Mouse (Mus musculus): ENCODE data around the gene Mpl. TPM values are rescaled to one million over a fixed set of nuclear protein-coding genes. Genes with fewer than 3 reads are reported as not detected.

Mpl gene
- polyA plus RNA-seq, 1 experiment from 2014 or later = 1.4 TPM

DNA sequence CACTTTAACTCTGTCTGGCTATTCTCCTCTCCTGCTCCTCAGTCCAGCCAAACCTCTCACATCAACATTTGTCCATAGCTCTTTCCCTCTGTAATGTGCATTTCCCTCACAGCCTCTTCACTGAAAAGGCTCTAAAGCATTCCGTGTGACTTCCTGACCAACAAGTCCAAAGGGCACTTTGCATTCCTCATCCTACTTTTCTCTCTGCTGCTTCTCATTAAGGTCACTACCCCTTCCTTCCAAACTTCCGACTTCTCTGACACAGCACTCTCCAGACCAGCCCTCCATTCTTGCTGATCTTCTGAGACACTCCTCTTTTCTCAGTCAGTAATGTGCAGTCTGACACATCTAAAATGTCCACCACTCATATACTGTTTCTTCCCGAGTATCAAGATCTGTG is 60.9 kb downstream of the Mpl start:
- no peak overlapping the region for H3K4me2 ChIP-seq
- H3K36me3 ChIP-seq (ENCODE audit: control insufficient read depth, insufficient read depth, low read length) = peaks cover 13% of the 10 kb centered on the region
- H3K4me1 ChIP-seq (ENCODE audit: control insufficient read depth, insufficient read depth, low read length) = no peaks in the 10 kb centered on the region
- no peak overlapping the region for H3K4me3 ChIP-seq (ENCODE audit: low read depth, low read length)
- H3K27me3 ChIP-seq (ENCODE audit: control insufficient read depth, insufficient read depth, low read length) = no peaks in the 10 kb centered on the region
- H3K9ac ChIP-seq (ENCODE audit: low read length) = no peak overlapping the region
- ATAC-seq (ENCODE audit: low FRiP score) (no peak), DNase-seq (ENCODE audit: low spot score, missing footprints) (peak; percentile 35)
- 85% methylated on average over 3 of the region's 3 CpGs for WGBS
- H3K9me3 ChIP-seq (ENCODE audit: control insufficient read depth, low read length) = no peaks in the 10 kb centered on the region
- no peak overlapping the region for H3K27ac ChIP-seq (ENCODE audit: low read depth, low read length)

DNA sequence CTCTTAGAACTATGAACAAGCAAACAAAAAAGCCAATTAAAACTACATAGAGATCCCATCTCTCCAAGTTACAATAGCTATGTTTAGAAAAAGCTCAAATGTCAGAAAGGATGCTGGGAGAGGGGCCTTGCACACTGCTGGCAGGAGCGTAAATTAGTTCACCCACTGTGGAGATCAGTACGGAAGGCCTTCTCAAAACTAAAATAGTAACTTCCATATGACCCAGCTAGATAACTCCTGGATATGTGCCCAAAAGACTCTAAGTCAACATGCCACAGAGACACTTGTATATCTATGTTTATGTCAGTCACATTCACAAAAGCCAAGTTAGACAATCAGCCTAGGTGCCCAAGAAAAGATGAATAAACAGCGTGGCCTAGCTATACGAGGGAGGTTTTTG is 62.0 kb downstream of the Mpl start:
- Histone ChIP-seq H3K27me3 (ENCODE audit: control insufficient read depth, insufficient read depth, low read length) (no peaks in the 10 kb centered on the region), H3K4me2 (no peak overlapping the region), H3K36me3 (ENCODE audit: control insufficient read depth, insufficient read depth, low read length) (peaks cover 14% of the 10 kb centered on the region), H3K9ac (ENCODE audit: low read length) (no peak overlapping the region), H3K4me1 (ENCODE audit: control insufficient read depth, insufficient read depth, low read length) (no peaks in the 10 kb centered on the region), H3K4me3 (ENCODE audit: low read depth, low read length) (no peak overlapping the region), H3K27ac (ENCODE audit: low read depth, low read length) (no peak overlapping the region), H3K9me3 (ENCODE audit: control insufficient read depth, low read length) (no peaks in the 10 kb centered on the region)
- ATAC-seq (ENCODE audit: low FRiP score) (no peak), DNase-seq (ENCODE audit: low spot score, missing footprints) (peak; percentile 17)
- 91% methylated on average over 4 of the region's 4 CpGs for WGBS

DNA sequence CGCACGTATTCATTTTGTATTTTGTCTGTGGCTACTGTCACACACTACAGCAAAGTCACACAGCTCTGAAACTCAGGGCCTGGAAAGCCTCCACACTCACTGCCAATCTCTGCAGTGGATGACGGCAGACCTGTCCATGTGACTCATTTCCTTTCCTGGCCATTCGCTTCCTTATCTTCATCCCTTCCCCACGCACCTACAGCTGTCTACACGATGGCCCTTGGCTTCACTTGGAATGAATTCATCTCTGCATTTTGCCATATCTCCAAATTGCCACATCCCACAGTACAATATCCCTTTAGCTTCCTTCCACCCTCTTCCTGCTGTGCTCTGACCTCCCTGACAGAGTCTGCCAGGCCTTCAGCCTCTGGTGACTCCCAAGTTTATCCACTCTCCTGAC is 62.8 kb downstream of the Mpl start:
- Histone ChIP-seq H3K27ac (ENCODE audit: low read depth, low read length) (no peak overlapping the region), H3K4me1 (ENCODE audit: control insufficient read depth, insufficient read depth, low read length) (no peaks in the 10 kb centered on the region), H3K9me3 (ENCODE audit: control insufficient read depth, low read length) (no peaks in the 10 kb centered on the region), H3K4me2 (no peak overlapping the region), H3K4me3 (ENCODE audit: low read depth, low read length) (no peak overlapping the region), H3K36me3 (ENCODE audit: control insufficient read depth, insufficient read depth, low read length) (peaks cover 18% of the 10 kb centered on the region), H3K27me3 (ENCODE audit: control insufficient read depth, insufficient read depth, low read length) (no peaks in the 10 kb centered on the region), H3K9ac (ENCODE audit: low read length) (no peak overlapping the region)
- whole genome bisulfite sequencing = 91% methylated on average over 6 of the region's 6 CpGs
- ATAC-seq (ENCODE audit: low FRiP score) (no peak), DNase-seq (ENCODE audit: low spot score, missing footprints) (peak; percentile 21)

Other genes starting within 250 kb of the Mpl start
- gene Ptprf, start 166.1 kb downstream of the Mpl start, polyA plus RNA-seq (2014; fragmentation: Nextera tagmentation; extraction: Ambion mirVana) = 60.1 and 63.5 TPM in 2 replicates
- gene Szt2, start 48.2 kb downstream of the Mpl start, polyA plus RNA-seq (2014; fragmentation: Nextera tagmentation; extraction: Ambion mirVana) = 7.8 and 8.2 TPM in 2 replicates
- 166 and 176 TPM in 2 replicates for gene Med8, start 48.2 kb downstream of the Mpl start, polyA plus RNA-seq (2014; fragmentation: Nextera tagmentation; extraction: Ambion mirVana)
- gene Elovl1, start 29.4 kb downstream of the Mpl start, polyA plus RNA-seq (2014; fragmentation: Nextera tagmentation; extraction: Ambion mirVana) = 35.6 and 36.9 TPM in 2 replicates
- gene Cdc20, start 20.2 kb downstream of the Mpl start, polyA plus RNA-seq (2014; fragmentation: Nextera tagmentation; extraction: Ambion mirVana) = 305 and 337 TPM in 2 replicates
- gene Tie1, start 32.5 kb upstream of the Mpl start, polyA plus RNA-seq (2014; fragmentation: Nextera tagmentation; extraction: Ambion mirVana) = 9.1 and 9.5 TPM in 2 replicates
- 0.42 and 0.46 TPM in 2 replicates for gene 2610528J11Rik, start 69.5 kb upstream of the Mpl start, polyA plus RNA-seq (2014; fragmentation: Nextera tagmentation; extraction: Ambion mirVana)
- gene Tmem125, start 86.5 kb upstream of the Mpl start, polyA plus RNA-seq (2014; fragmentation: Nextera tagmentation; extraction: Ambion mirVana) = 0.11 and 0.22 TPM in 2 replicates
- gene Cfap57, start 163.3 kb upstream of the Mpl start, polyA plus RNA-seq (2014; fragmentation: Nextera tagmentation; extraction: Ambion mirVana) = 1.0 and 1.2 TPM in 2 replicates
- gene Ebna1bp2, start 163.3 kb upstream of the Mpl start, polyA plus RNA-seq (2014; fragmentation: Nextera tagmentation; extraction: Ambion mirVana) = 183 and 197 TPM in 2 replicates
- not detected in 2 replicates for gene Olfr62, start 201.4 kb upstream of the Mpl start, polyA plus RNA-seq (2014; fragmentation: Nextera tagmentation; extraction: Ambion mirVana)
- gene Olfr1342, start 235.2 kb upstream of the Mpl start, polyA plus RNA-seq (2014; fragmentation: Nextera tagmentation; extraction: Ambion mirVana) = not detected in 2 replicates
- not detected in 2 replicates for gene Olfr1341, start 246.0 kb upstream of the Mpl start, polyA plus RNA-seq (2014; fragmentation: Nextera tagmentation; extraction: Ambion mirVana)

All from midbrain, embryonic 11.5 days (tissue).